Mouse (Mus musculus): Measurements from ENCODE around the gene Tex44. TPM values are rescaled to one million over a fixed set of nuclear protein-coding genes. Genes with fewer than 3 reads are reported as not detected.

Gene Tex44
- polyA plus RNA-seq, 1 experiment from 2014 or later = not detected

DNA sequence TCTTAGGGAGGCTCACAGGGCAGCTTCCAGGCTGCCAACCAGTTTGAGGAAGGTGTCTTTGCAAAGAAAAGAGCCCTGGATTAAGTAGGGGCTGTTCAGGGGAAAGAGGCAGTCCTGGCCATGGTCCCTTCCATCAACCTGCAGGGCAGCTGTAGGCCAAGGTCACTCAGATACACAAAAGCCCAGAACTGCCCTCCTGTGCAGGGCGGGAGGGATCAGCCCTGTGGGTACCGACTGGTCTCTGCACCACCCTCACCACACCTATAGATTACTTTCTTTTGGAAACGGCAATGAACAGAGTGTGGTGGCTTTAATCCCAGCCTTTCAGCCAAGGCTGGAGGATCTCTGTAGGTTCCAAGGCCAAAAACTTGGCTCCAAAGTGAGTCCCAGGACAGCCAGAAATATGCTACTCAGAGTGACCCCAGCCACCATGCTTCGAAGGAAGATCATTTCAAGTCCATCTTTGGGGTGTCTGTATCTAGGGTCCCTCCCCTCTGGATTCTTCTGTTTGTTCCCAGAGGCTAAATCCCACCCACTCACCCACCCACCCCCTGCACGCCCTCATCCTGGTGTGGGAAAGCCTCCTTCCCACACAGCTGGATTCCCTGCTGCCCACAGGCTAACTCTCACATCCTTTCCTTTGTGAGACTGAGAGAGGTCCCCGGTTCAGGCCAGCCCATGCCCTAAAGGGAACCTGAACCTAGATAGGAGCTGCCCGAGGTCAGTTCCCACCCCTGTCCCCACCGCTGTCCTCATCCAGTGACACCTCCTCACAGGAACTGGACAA, 17.4 kb downstream of the Tex44 start:
- no peak for DNase-seq
- peaks cover 43% of the 10 kb centered on the region for H3K4me1 ChIP-seq (ENCODE audit: insufficient read depth)
- H3K36me3 ChIP-seq (replicated peaks; ENCODE audit: insufficient read depth, low read length) = no peaks in the 10 kb centered on the region
- H3K9me3 ChIP-seq (ENCODE audit: low read length) = no peaks in the 10 kb centered on the region
- H3K27ac ChIP-seq (ENCODE audit: low read depth) = peak overlapping the region; percentile 94
- H3K27me3 ChIP-seq (ENCODE audit: insufficient read depth, low read length) = no peaks in the 10 kb centered on the region
- H3K9ac ChIP-seq (replicated peaks) = peak overlapping the region; percentile 73
- no peak overlapping the region for H3K4me3 ChIP-seq (ENCODE audit: low read depth, low read length)
- peak overlapping the region; percentile 95 for H3K4me2 ChIP-seq (ENCODE audit: low read depth, low read length)
- no peak for ATAC-seq
- 45% methylated on average over 8 of the region's 8 CpGs for WGBS (ENCODE audit: insufficient replicate concordance)
- no peak for TF ChIP-seq CTCF (IDR thresholded peaks at IDR 0.05; ENCODE audit: low read depth)

DNA sequence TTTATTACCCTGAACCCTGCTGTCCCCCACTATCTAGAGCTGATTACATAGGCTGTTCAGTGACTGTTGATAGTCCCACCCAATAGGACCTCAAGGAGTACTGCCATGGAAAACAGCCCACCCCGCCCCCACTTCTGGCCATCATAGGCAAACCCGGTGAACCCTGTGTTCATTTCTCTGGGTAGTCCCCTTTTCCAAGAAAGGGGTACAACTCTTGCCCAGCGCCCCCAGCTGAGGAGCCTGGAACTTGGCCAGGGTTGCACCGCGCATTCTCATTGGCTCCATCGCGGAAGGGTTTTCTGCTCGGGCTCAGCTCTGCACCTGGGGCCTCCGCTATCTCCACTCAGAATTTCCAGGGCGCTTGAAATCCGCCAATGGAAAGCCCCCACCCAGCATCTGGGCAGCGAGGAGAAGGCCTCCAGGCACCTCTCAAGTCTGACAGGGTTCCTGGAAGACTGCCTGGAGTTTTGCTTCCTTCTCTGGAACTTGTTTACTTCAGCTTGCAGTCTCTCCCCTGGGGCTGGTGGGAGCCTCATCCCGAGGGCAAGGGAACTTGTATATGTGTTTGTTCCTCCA, 21.6 kb downstream of the Tex44 start:
- WGBS (ENCODE audit: insufficient replicate concordance) = 64% methylated on average over 13 of the region's 13 CpGs
- no peak for TF ChIP-seq CTCF (IDR thresholded peaks at IDR 0.05; ENCODE audit: low read depth)
- TF ChIP-seq EP300 (IDR thresholded peaks at IDR 0.05; ENCODE audit: low read depth) = no peak
- Histone ChIP-seq H3K4me3 (ENCODE audit: low read depth, low read length) (no peak overlapping the region), H3K9ac (replicated peaks) (no peak overlapping the region), H3K27me3 (ENCODE audit: insufficient read depth, low read length) (no peaks in the 10 kb centered on the region), H3K4me2 (ENCODE audit: low read depth, low read length) (no peak overlapping the region), H3K36me3 (replicated peaks; ENCODE audit: insufficient read depth, low read length) (no peaks in the 10 kb centered on the region), H3K27ac (ENCODE audit: low read depth) (peak overlapping the region; percentile 62), H3K9me3 (ENCODE audit: low read length) (no peaks in the 10 kb centered on the region), H3K4me1 (ENCODE audit: insufficient read depth) (peaks cover 23% of the 10 kb centered on the region)
- DNase-seq = no peak
- no peak for ATAC-seq

DNA sequence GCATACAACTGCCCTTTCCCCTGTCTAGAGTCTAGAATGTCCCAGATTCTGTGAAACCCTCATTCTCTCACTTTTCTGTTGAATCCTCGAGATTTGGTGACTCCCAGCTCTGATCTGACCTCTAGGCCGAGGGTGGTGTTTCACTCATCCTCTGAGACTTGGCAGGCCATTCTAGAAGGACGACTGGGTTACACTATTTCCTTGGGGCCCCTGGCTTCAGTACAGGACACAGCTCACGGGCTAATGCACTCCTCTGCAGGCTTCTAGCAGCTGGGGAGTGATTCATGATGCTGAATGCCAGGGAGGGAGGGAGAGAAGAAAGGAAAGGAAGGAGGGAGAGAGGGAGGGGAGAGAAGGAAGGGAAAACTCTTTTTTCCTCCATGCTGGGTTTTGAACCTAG, 22.1 kb downstream of the Tex44 start:
- Histone ChIP-seq H3K4me1 (ENCODE audit: insufficient read depth) (peaks cover 17% of the 10 kb centered on the region), H3K36me3 (replicated peaks; ENCODE audit: insufficient read depth, low read length) (no peaks in the 10 kb centered on the region), H3K27me3 (ENCODE audit: insufficient read depth, low read length) (no peaks in the 10 kb centered on the region), H3K9ac (replicated peaks) (0 out of 2 replicates have a peak overlapping the region, but pooled peaks have one; percentile 17), H3K9me3 (ENCODE audit: low read length) (no peaks in the 10 kb centered on the region), H3K27ac (ENCODE audit: low read depth) (peak overlapping the region; percentile 62), H3K4me2 (ENCODE audit: low read depth, low read length) (no peak overlapping the region), H3K4me3 (ENCODE audit: low read depth, low read length) (no peak overlapping the region)
- TF ChIP-seq CTCF (IDR thresholded peaks at IDR 0.05; ENCODE audit: low read depth) (no peak), EP300 (IDR thresholded peaks at IDR 0.05; ENCODE audit: low read depth) (no peak)
- DNase-seq (no peak), ATAC-seq (no peak)
- WGBS (ENCODE audit: insufficient replicate concordance) = 44% methylated on average over 4 of the region's 4 CpGs

DNA sequence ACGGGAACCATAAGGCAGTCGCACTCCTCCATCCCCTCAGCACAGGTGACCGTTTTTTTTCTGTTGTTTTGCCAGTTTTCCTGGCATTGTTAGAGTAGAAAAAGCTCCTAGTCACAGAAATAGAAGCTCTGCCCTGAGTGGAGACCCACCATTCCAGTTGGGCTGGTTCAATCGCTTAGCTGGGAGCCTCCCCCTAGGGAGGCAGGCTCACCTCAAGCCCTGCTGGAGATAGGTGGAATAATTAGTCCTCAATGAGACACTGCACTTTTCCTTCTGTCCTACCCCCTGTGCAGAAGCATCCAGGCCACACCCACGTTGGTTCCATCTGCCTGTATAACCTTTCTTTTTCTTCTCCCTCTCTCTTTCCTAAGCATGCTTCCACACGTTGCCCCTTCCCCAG, 23.8 kb downstream of the Tex44 start:
- DNase-seq = no peak
- Histone ChIP-seq H3K4me3 (ENCODE audit: low read depth, low read length) (no peak overlapping the region), H3K9ac (replicated peaks) (no peak overlapping the region), H3K36me3 (replicated peaks; ENCODE audit: insufficient read depth, low read length) (no peaks in the 10 kb centered on the region), H3K27me3 (ENCODE audit: insufficient read depth, low read length) (no peaks in the 10 kb centered on the region), H3K4me1 (ENCODE audit: insufficient read depth) (peaks cover 6% of the 10 kb centered on the region), H3K9me3 (ENCODE audit: low read length) (no peaks in the 10 kb centered on the region), H3K4me2 (ENCODE audit: low read depth, low read length) (no peak overlapping the region), H3K27ac (ENCODE audit: low read depth) (no peak overlapping the region)
- WGBS (ENCODE audit: insufficient replicate concordance) = 54% methylated on average over 6 of the region's 6 CpGs
- ATAC-seq = no peak
- no peak for TF ChIP-seq CTCF (IDR thresholded peaks at IDR 0.05; ENCODE audit: low read depth)
- no peak for TF ChIP-seq EP300 (IDR thresholded peaks at IDR 0.05; ENCODE audit: low read depth)

DNA sequence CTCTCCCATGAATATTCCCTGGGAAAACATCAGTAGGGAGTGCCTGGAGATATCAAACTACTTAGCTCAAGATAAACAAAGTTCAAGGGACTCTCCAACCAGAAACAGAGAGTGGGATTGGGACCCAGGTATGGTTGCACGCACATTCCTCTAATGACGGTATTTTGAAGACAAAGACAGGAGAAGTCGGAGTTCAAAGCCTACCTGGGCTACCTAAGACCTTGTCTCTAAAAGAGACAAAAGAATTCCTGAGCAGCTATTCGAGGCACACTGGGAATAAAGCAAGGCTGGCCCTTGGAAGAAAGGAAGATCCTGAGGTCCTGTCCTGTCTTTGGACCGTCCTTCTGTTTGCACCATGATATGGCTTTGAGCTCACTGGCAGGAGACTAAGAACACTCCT, 26.6 kb downstream of the Tex44 start:
- Histone ChIP-seq H3K9ac (replicated peaks) (no peak overlapping the region), H3K4me3 (ENCODE audit: low read depth, low read length) (no peak overlapping the region), H3K27me3 (ENCODE audit: insufficient read depth, low read length) (no peaks in the 10 kb centered on the region), H3K27ac (ENCODE audit: low read depth) (no peak overlapping the region), H3K4me1 (ENCODE audit: insufficient read depth) (peaks cover 4% of the 10 kb centered on the region), H3K36me3 (replicated peaks; ENCODE audit: insufficient read depth, low read length) (no peaks in the 10 kb centered on the region), H3K4me2 (ENCODE audit: low read depth, low read length) (no peak overlapping the region), H3K9me3 (ENCODE audit: low read length) (no peaks in the 10 kb centered on the region)
- ATAC-seq = no peak
- 75% methylated on average over 5 of the region's 5 CpGs for WGBS (ENCODE audit: insufficient replicate concordance)
- no peak for TF ChIP-seq EP300 (IDR thresholded peaks at IDR 0.05; ENCODE audit: low read depth)
- TF ChIP-seq CTCF (IDR thresholded peaks at IDR 0.05; ENCODE audit: low read depth) = no peak
- DNase-seq = no peak

DNA sequence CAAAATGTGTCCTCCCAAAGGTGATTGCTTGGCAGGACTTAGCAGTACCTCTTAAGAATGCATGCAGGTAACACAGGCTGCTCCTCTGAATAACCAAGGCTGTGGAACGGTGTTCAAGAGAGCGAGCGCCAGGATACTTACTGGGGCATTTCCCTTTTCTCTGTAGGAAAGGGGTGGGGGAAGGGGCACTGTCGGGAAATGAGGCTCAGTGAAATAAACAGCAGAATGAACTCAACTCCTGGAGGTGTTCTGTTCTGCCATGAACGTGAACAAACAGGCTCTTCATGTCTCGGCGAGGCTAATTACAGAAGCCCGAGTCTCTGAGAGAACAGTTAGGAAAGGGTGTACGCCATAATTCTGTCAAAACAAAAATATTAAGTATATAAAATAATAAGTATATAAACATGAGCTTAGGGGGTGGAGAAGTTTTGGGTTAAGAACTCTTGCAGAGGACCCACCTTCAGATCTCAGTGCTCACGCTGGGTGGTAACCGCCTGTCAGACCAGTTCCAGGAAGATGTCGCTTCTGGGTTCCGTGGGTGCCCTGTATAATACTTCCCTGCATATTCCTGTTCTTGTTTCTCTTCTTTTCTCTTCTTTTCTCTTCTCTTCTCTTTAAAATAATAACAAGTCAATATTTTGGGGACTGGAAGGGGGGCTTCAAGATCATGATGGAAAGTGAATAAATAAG, 30.9 kb downstream of the Tex44 start:
- no peak overlapping the region for H3K27ac ChIP-seq (ENCODE audit: low read depth)
- no peaks in the 10 kb centered on the region for H3K27me3 ChIP-seq (ENCODE audit: insufficient read depth, low read length)
- TF ChIP-seq EP300 (IDR thresholded peaks at IDR 0.05; ENCODE audit: low read depth) (no peak), CTCF (IDR thresholded peaks at IDR 0.05; ENCODE audit: low read depth) (no peak)
- H3K4me1 ChIP-seq (ENCODE audit: insufficient read depth) = peaks cover 8% of the 10 kb centered on the region; the same call in 1 of the 2 replicates
- DNase-seq (no peak), ATAC-seq (no peak)
- 50% methylated on average over 13 of the region's 13 CpGs for WGBS (ENCODE audit: insufficient replicate concordance)
- H3K36me3 ChIP-seq (replicated peaks; ENCODE audit: insufficient read depth, low read length) = no peaks in the 10 kb centered on the region
- no peaks in the 10 kb centered on the region for H3K9me3 ChIP-seq (ENCODE audit: low read length)
- no peak overlapping the region for H3K9ac ChIP-seq (replicated peaks)
- H3K4me2 ChIP-seq (ENCODE audit: low read depth, low read length) = 0 out of 2 replicates have a peak overlapping the region, but pooled peaks have one; percentile 1
- no peak overlapping the region for H3K4me3 ChIP-seq (ENCODE audit: low read depth, low read length)
